Mouse (Mus musculus): ENCODE results near the gene Adgrv1. TPM values are rescaled to one million over a fixed set of nuclear protein-coding genes. Genes with fewer than 3 reads are reported as not detected.

The Adgrv1 gene
- polyA plus RNA-seq, 2 experiments: 0.55 to 0.96 TPM

- H3K36me3 ChIP-seq (ENCODE audit: control insufficient read depth, insufficient read depth, low read length): no peaks in the 10 kb centered on the region
- DNase-seq (ENCODE audit: low spot score) (no peak), ATAC-seq (ENCODE audit: low FRiP score, low read depth) (no peak)
- H3K27me3 ChIP-seq (ENCODE audit: control insufficient read depth, insufficient read depth, low read length): no peaks in the 10 kb centered on the region
- no peak overlapping the region for H3K4me2 ChIP-seq (replicated peaks; ENCODE audit: low read depth, low read length, severe bottlenecking)
- H3K4me3 ChIP-seq (replicated peaks; ENCODE audit: low read length): no peak overlapping the region
- WGBS: 78% methylated on average over 2 of the region's 2 CpGs
- no peaks in the 10 kb centered on the region for H3K4me1 ChIP-seq (ENCODE audit: control insufficient read depth, insufficient read depth, low read length)
- H3K9ac ChIP-seq (ENCODE audit: low read depth, low read length, severe bottlenecking): no peak overlapping the region
- no peak overlapping the region for H3K27ac ChIP-seq (replicated peaks; ENCODE audit: low read depth, low read length)
- no peak for TF ChIP-seq POLR2A (IDR thresholded peaks at IDR 0.05; ENCODE audit: borderline replicate concordance, extremely low read depth, insufficient read depth, insufficient read length)
- H3K9me3 ChIP-seq (ENCODE audit: control insufficient read depth, low read length): peaks cover 5% of the 10 kb centered on the region; the same call in 1 of the 2 replicates
Measured at GRCm38 (mm10) chr13:81606991-81607390, 26.0 kb downstream of the Adgrv1 start.

- no peaks in the 10 kb centered on the region for H3K27me3 ChIP-seq (ENCODE audit: control insufficient read depth, insufficient read depth, low read length)
- no peak for TF ChIP-seq POLR2A (IDR thresholded peaks at IDR 0.05; ENCODE audit: borderline replicate concordance, extremely low read depth, insufficient read depth, insufficient read length)
- no peaks in the 10 kb centered on the region for H3K9me3 ChIP-seq (ENCODE audit: control insufficient read depth, low read length)
- no peaks in the 10 kb centered on the region for H3K4me1 ChIP-seq (ENCODE audit: control insufficient read depth, insufficient read depth, low read length)
- no peak overlapping the region for H3K4me3 ChIP-seq (replicated peaks; ENCODE audit: low read length)
- no peak overlapping the region for H3K27ac ChIP-seq (replicated peaks; ENCODE audit: low read depth, low read length)
- ATAC-seq (ENCODE audit: low FRiP score, low read depth) (no peak), DNase-seq (ENCODE audit: low spot score) (no peak)
- H3K36me3 ChIP-seq (ENCODE audit: control insufficient read depth, insufficient read depth, low read length): no peaks in the 10 kb centered on the region
- no peak overlapping the region for H3K4me2 ChIP-seq (replicated peaks; ENCODE audit: low read depth, low read length, severe bottlenecking)
- 75% methylated on average over 9 of the region's 9 CpGs for WGBS
- no peak overlapping the region for H3K9ac ChIP-seq (ENCODE audit: low read depth, low read length, severe bottlenecking)
Measured at GRCm38 (mm10) chr13:81596910-81597607, 35.9 kb downstream of the Adgrv1 start.

DNA sequence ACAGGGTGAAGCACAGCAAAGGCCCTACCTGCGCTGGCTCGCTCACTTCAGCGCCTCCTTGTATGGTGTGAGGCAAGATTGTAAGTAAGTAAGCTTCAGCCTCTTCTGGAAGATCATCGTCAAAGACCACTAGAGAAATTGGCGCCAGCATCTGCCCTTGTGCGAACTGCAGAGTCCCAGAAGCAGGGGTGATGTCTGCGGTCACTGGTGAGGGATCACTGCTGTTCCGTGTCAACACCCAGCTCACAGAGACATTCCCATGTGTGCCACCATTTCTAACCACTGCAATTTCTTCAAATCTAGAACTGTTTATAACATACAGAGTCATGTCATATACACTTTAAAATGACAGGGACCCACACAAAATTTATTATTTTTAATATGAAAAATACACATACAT lies 54.3 kb downstream of the Adgrv1 start:
- TF ChIP-seq POLR2A (IDR thresholded peaks at IDR 0.05; ENCODE audit: borderline replicate concordance, extremely low read depth, insufficient read depth, insufficient read length): no peak
- H3K9ac ChIP-seq (ENCODE audit: low read depth, low read length, severe bottlenecking): no peak overlapping the region
- ATAC-seq (ENCODE audit: low FRiP score, low read depth): no peak

GRCm38 (mm10) chr13:81570241-81570821 lies 62.6 kb downstream of the Adgrv1 start:
- Histone ChIP-seq H3K27me3 (ENCODE audit: control insufficient read depth, insufficient read depth, low read length) (no peaks in the 10 kb centered on the region), H3K4me3 (replicated peaks; ENCODE audit: low read length) (no peak overlapping the region), H3K9me3 (ENCODE audit: control insufficient read depth, low read length) (no peaks in the 10 kb centered on the region), H3K9ac (ENCODE audit: low read depth, low read length, severe bottlenecking) (no peak overlapping the region), H3K4me1 (ENCODE audit: control insufficient read depth, insufficient read depth, low read length) (peaks cover 3% of the 10 kb centered on the region; the same call in 1 of the 2 replicates), H3K4me2 (replicated peaks; ENCODE audit: low read depth, low read length, severe bottlenecking) (no peak overlapping the region), H3K36me3 (ENCODE audit: control insufficient read depth, insufficient read depth, low read length) (no peaks in the 10 kb centered on the region), H3K27ac (replicated peaks; ENCODE audit: low read depth, low read length) (no peak overlapping the region)
- WGBS: 64% methylated on average over 12 of the region's 12 CpGs
- TF ChIP-seq POLR2A (IDR thresholded peaks at IDR 0.05; ENCODE audit: borderline replicate concordance, extremely low read depth, insufficient read depth, insufficient read length): no peak
- ATAC-seq (ENCODE audit: low FRiP score, low read depth) (no peak; the same call in 1 of the 2 replicates), DNase-seq (ENCODE audit: low spot score) (no peak)

More for the DNA sequence above, 54.3 kb downstream of the Adgrv1 start:
- H3K36me3 ChIP-seq (ENCODE audit: control insufficient read depth, insufficient read depth, low read length): no peaks in the 10 kb centered on the region
- H3K9me3 ChIP-seq (ENCODE audit: control insufficient read depth, low read length): no peaks in the 10 kb centered on the region
- H3K27ac ChIP-seq (replicated peaks; ENCODE audit: low read depth, low read length): no peak overlapping the region
- no peak overlapping the region for H3K4me3 ChIP-seq (replicated peaks; ENCODE audit: low read length)
- H3K27me3 ChIP-seq (ENCODE audit: control insufficient read depth, insufficient read depth, low read length): no peaks in the 10 kb centered on the region
- H3K4me2 ChIP-seq (replicated peaks; ENCODE audit: low read depth, low read length, severe bottlenecking): no peak overlapping the region
- H3K4me1 ChIP-seq (ENCODE audit: control insufficient read depth, insufficient read depth, low read length): no peaks in the 10 kb centered on the region
- WGBS: 94% methylated on average over 8 of the region's 8 CpGs
- DNase-seq (ENCODE audit: low spot score): no peak

DNA sequence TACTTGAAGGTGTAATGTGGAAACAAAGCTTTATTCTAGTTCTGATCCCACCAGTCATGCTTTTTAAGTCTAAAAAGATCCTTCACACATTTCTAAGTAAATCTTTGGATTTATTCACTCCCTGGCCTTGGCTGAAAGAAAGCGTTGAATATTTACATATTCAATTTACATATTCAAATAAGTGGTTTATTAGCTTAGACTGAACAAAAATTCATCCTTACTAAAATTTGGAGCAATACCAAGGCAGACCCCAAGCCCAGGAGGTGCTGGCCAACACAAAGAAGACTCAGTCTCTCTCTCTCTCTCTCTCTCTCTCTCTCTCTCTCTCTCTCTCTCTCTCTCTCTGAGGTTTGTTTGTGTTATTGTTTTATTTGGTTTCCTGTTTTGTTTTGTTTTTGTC lies 82.9 kb downstream of the Adgrv1 start:
- Histone ChIP-seq H3K27ac (replicated peaks; ENCODE audit: low read depth, low read length) (no peak overlapping the region), H3K4me1 (ENCODE audit: control insufficient read depth, insufficient read depth, low read length) (no peaks in the 10 kb centered on the region), H3K9me3 (ENCODE audit: control insufficient read depth, low read length) (no peaks in the 10 kb centered on the region), H3K4me2 (replicated peaks; ENCODE audit: low read depth, low read length, severe bottlenecking) (no peak overlapping the region), H3K36me3 (ENCODE audit: control insufficient read depth, insufficient read depth, low read length) (no peaks in the 10 kb centered on the region), H3K4me3 (replicated peaks; ENCODE audit: low read length) (no peak overlapping the region), H3K9ac (ENCODE audit: low read depth, low read length, severe bottlenecking) (no peak overlapping the region), H3K27me3 (ENCODE audit: control insufficient read depth, insufficient read depth, low read length) (no peaks in the 10 kb centered on the region)
- ATAC-seq (ENCODE audit: low FRiP score, low read depth) (no peak), DNase-seq (ENCODE audit: low spot score) (no peak)
- no peak for TF ChIP-seq POLR2A (IDR thresholded peaks at IDR 0.05; ENCODE audit: borderline replicate concordance, extremely low read depth, insufficient read depth, insufficient read length)
- WGBS: 84% methylated on average over 1 of the region's 1 CpGs
